Mouse (Mus musculus) regulatory T cell (primary cell): ENCODE data around the gene Mme.

Experiments used
- in situ Hi-C: fragments of 300-600 bp; cut with MboI, MseI; formaldehyde crosslinking; loops from one replicate; pipeline ENCODE4 v1.15.1; 2025; ENCODE audit warnings: high pct_unique_total_duplicates

The Mme gene

DNA sequence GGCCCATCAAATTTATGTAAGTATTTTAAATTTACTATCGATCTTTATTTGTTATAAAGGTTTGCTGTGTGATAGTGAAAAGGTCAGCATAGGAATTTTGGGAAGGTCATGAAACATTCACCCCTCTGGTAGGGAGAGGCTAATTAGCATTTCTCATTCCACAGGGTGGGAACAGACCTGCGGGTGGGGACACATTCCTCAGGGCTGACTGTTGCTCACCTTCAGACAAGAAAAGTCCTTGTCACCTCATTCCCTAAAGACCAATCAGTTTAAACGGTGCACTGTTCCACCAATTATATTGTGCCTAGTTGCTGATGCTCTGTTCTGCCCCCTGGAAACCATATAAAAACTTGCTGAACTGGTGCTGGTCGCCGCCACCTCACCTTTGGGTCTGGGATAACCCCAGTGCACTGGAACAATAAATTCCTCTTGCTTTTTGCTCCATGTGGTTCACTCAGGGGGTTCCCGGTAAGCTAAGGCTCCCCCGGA, at the start of gene Mme:
TSS of gene Mme (plus strand) at position 439 of the 489 bp plus-strand sequence.
- in situ Hi-C loops: no loop called here

DNA sequence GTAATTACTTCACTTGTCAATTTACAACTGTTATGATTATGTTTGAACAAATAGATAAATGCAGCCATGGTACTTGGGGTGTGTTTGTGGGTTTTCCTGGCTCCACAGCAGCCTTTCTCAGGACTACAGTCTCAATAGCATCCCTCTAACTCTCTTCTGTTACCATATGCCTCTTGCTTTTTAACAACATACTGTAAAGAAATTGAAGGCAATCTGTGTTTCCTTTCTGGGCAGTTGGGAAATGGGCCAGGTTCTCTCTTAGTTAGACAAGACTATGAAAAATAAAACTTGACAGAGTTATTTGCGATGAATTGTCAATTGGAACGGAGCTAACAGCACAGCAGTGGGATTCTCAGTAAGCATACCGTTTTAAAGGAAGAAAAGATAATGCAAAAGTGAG, 44.8 kb upstream of the Mme start:
- in situ Hi-C loops: no loop called here

DNA sequence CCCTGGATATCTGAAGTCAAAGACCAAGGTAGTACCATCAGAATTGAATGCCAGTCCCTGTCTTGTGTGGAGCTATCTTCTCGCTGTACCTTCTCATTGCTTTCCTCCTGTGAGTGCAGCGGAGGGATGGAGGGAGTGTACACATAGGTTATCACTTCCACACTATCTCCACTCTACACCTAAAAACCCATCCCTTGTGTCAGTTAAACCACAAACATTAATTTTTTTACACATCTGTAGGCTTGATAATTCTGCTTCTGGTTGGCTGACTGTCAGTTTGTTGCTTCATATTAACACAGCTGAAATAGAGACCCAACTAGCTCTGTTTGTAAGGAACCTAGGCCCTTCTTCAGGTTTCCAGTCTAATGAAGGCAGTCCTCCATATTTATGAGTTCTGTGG, 43.3 kb upstream of the Mme start:
- in situ Hi-C loops: no loop called here

DNA sequence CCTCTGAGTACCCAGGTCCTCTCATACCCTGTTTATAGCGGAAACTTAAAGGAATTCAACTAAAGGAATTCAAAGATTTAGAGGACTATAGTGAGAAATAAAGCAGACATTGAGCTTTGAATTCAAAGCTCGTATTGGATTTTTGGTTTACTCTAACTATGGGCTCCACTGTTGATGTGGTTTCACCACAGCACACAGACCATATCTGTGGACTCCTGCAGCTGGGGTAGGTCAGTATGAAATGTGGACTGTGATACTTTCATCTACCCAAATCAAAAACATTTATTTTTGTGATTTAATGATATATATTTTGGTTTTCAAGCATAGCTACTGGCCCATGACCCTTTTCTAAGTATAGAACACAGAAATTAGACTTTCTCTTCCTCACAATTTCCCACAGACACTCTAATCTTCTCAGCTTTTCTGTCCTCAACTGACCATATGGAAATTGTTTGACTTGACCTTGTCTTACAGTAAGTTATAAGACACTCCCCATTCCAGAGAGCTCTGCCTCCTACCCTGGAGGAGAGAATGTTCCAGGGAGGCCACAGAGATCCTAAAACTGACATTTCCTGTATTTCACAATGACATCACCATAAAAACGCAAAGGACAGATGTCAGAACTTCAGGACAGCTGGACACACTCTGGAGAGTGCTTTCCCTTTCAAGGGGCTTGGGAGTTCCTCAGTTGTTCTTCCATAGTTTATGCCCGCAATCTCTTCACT, 19.3 kb upstream of the Mme start:
- in situ Hi-C loops: no loop called here

DNA sequence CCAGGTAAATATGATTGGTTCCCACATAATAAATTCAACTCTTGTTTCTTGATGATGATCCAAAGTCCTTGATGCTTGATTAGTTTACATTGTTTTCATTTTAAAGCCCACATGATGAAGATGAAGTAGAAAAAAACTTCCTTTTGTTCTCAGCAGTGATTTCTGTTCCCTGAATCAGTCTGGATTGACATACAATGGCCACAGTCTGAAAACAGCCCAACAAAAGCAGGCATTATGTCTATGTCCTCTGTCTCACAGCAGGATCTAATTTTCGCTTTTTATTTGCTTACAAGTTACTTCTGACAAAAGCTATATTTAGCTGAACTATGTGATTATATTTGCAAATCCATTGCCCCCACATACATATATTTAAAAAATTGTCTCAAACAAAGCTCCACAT, 17.7 kb upstream of the Mme start:
- in situ Hi-C loops: no loop called here

DNA sequence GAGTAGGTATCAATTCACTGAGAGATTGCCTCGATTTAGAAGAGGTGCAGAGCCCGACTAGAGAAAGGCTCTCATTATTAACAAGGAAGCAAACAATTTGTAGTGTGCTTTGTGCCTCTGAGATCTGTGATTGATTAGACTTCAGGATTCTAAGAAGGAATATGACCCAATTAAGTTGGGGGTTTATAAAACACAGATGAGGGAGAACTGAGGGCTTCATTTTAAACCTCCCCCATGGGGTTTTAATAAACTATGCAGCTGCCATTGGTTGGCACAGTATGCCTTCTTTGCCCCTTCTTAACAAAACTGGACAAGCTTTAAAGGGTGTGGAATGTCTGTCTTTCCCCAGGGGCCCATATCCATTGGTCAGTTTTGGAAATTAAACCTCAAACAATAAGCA, 5.4 kb upstream of the Mme start:
- in situ Hi-C loops: no loop called here

DNA sequence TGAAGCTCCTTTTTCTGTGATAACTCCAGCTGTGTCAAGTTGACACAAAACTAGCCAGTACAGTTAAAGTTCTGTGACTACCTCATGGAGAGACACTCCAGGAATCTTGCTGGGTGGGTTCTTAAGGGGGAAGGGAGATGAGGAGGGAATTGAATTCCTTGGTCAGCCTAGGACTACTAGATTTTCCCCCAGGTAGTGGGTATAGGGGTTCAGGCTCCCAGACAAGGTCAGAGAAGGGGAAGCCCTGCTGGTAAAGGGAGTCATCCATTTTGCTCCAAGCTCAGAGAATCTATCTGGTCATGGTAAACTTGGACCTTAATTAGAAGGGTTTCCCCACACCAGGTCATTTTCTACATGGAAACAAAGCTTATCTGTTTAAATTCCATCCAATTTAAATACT, 2.4 kb downstream of the Mme start:
- in situ Hi-C loops: no loop called here

DNA sequence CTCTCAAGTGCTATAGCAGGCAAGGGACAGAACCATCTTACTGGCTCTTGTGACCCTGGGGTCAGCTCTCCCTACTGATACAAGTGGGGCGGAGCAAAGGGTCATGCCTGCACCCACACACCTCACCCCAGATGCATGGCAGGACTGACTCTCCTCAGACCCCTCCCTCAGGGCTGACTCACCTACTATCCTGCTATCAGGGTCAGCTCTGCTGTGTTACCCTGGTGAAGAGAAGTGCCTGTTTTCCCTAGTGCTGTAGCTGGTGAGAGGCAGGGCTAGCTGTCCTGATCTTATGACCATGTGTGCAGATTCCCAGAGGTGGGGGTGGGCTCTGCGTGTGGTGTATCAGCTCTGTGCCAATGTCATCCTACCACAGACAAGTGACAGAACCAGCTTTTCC, 30.8 kb downstream of the Mme start:
- in situ Hi-C loops: no loop called here

DNA sequence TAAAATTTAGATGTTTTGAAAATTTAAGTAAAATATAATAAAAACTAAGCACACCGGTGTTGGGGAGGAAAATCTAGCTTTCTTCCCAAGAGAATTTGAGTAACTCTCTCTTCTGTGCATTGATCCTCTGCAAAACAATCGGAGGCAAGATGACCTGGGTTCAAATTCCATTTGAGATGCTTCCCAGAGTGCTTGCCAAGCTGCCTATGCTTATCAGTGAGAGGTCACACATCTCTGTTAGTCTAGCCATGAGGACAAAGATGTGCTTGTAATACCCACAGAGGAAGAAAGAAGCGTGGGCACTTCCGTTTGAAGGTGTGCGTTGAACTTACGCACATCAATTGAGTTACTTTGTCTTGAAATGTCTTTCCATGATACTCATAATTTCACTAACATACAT, 53.0 kb downstream of the Mme start:
- in situ Hi-C loops: no loop called here

DNA sequence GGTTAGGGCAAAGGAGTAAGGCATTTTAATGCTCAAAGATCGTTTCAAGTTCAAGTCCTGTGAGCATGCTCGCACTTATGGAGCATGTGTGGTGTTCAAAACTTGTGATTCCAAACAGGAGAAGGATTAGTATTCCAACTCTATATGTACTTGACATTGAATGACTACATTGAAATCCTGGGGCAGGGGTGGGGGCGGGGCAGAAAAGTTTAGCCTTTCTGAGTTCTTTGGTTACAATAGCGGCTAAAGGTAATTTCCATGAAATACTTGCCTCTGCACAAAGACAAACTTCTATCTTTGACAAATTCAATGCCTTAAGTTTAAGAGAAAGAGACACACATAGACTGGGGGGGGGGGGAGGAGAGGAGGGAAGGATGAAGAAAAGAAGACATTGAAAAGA, 53.5 kb downstream of the Mme start:
- in situ Hi-C loops: no loop called here

DNA sequence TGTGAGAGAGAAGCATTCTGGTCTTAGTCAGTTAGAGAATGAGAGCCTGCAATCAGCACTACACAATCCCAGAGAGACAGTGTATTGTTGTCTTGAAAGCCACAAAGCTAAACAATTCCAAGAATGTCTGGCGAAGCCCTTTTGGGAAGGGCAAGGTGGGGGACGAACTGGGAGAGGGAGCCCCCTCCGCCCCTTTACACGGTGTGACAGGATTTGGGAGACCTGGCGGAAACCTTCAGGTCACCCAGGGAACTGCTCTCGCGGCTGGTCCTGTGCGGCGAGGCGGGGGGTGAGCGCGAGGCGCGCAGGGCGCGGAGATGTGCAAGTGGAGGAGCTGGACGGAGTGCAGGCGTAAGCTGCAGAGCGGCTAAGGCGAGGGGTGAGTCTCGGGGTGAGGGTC, 53.9 kb downstream of the Mme start:
- in situ Hi-C loops: no loop called here

DNA sequence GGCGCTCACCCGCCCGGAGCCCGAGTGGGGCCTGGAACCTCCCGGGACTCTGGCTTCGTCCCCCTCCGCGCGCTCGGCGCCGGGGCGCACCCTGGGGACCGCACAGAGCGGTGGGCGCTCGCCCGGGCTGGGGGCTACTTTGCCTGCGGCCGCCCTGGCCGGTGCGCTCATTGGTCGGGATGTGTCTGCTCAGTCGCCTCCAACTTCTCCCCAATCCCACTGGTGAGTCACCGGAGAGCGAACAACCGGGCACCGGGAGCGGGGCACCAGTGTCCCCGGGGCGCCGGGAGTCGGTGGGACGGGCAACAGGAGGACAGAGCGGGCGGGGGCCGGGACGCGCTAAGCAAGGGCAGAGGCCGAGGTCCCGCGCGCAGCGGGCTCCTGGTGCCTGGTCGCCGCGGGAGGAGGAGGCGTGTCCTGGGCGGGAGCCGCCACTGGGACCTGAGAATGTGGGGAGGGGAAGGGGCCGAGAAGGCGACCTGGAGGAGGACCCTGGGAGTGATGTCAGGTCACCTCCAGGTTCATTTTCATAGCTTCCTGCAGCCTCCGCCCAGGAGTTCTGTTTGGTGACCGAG, 54.4 kb downstream of the Mme start:
- in situ Hi-C loops: no loop called here

DNA sequence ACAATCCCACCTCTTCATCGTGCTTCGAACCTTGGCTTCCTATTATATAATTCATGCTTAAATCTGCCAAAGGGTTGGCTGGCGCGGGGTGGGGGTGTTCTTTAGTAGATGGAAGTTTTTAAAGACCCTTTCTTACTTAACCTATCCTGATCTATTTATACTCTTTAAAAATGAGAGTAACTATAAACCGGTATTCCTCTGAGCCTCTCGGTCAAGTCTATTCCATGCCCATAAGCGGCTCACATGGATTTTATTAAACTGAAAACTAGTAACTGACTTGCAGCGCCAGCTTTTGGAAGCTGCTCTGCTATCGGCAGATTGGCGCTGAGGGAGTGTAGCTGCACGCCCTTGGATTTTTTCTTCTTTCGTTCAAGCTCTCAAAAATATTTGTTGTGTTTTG, 55.1 kb downstream of the Mme start:
- in situ Hi-C loops: no loop called here

DNA sequence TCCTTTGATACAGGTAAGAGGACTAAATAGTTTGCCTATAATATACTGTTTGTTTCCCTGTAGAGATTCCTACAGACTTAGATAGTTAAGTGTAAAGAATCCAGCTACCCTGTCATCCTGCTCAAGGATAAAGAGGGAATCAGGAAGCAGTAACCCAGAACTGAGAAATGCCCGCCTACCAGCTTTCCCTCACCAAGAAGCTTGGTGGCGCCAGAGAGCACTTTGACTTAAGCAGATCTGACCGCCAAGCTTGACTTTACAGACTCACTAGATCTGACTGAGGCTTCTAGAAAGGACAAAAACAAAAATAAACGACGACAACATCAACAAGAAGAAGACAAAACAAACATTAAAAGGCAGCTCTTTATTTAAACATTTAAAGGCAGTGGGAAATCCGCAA, 56.5 kb downstream of the Mme start:
- in situ Hi-C loops: no loop called here

DNA sequence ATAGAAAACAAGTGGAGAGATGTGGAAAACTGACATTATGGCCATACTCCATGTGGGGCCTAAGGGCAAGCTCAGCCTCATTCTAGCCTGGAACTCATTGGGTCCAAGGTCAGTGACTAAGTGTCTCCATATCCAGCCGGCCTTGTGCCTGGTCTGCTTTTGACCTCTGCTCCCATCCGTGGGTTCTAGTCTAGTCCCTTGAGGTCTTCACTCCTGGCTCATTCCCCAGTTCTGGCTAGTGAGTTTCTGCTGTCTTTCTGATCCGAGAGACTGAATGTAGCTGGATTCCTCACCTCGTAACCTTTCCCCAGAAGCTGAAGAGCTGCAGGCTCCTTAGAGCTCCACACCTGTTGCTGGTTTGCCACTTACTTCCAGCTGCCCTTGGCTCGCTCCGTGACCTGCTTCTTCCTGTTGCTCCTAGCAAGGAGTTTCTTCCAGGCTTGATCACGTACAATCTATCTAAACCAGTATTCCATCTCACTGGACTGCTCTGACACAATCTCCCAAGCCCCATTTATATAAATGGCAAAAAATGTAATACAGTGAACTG, 73.9 kb downstream of the Mme start:
- in situ Hi-C loops: no loop called here

DNA sequence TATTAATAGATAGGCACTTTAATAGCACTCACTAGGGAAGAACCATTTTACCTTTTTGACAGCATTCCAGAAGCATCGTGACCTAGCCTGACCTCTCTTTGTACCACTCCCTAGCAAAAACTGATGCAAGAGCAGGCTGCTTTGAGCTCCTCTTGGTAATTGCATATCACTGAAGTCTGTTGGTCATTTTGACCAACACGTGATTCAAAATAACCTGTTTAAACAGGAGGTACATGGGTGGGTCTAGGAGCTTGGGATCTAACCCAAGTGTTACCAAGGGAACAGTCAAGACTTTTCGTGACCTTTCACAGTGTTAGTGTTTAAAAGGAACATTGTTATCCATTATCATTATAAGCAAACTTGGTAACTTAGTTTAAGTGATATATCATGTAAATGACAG, 76.2 kb downstream of the Mme start:
- in situ Hi-C loops: no loop called here

DNA sequence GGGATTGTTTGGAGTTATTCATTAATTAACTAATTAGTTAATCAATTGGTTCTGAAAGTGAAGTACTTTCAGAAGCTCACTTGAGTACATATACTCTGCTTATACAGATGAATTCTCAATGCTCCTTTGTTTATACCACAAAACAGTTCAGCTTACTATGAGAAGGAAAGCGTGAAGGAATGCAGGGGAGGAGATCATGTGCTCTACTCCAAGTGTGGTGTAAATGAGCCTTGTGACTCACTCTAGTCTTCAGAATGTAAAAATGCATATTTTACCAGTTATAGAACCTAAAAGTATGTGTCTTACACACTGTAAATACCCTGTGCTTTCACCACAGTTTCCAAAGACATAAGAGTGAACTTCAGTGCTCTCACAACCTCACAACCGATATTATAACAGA, 84.3 kb downstream of the Mme start:
- in situ Hi-C loops: no loop called here

DNA sequence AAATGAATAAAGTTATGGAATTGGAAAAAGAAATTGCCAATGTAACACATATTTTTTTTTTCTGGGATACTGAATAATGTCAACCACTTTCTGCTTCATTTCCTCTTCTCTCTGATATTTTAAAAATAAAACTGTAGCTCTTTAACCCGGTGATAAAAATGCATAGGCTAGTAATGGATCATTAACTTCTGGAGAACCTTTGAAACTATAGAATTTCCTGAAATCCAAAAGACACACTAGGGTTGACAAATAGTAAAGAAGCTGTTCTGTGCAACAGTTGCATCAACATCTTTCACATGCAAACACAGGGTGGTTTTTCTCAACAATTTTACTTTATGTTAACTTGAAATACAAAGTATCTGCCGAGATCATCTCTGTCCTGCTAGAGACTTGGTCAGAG, 98.8 kb downstream of the Mme start:
- in situ Hi-C loops: no loop called here

DNA sequence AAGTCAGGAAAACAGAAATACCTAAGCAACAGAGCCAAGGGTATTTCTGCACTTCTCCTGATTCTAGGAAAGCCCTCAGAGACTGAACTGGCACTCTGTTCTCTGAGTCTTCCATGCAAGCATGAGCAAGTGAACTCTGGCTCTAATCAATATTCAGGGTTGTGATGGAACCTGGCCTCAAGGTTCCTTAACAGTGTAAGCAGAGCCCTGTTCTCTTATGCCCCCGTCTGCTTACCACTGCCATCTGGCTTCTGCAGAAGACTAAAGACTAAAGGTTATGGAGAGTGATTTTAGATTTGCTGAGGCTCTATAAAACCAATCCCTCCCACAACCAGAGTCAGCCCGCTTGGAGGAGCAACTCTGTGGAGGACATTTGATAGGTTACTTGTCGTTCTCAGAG, 99.2 kb downstream of the Mme start:
- in situ Hi-C loops: no loop called here

DNA sequence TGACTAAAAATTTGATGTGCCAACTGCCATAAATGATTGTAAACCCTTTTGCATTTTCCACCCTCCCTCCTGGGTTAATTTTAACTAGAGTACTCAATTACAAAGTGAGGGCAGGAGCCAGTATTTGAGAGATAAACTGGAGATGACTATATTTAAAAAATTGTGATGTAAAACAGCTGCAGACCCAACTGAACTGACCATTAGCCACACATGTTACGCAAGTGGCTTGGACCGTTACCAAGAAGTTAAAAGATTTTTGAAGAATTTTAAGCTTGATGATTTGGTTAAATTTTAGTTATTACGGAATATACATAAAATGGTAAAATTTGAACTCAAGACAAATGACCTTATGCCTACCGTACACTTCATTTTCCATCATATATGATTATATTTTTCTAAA, 100.1 kb downstream of the Mme start:
- in situ Hi-C loops: no loop called here

DNA sequence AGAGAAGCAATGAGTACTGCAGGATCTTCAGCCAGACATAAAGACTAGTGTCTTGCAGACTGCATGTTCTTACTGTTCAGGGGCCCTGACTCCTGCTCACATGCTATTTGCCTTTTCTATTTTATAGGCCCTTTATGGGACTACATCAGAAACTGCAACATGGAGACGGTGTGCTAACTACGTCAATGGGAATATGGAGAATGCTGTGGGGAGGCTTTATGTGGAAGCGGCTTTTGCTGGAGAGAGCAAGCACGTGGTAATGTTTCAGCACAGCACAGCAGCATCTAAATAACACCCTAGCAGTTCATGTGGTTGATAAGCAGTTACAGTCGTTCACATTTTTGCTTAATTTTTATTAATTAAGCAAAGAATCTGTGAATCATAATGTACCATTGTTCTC, 103.7 kb downstream of the Mme start:
- in situ Hi-C loops: no loop called here

DNA sequence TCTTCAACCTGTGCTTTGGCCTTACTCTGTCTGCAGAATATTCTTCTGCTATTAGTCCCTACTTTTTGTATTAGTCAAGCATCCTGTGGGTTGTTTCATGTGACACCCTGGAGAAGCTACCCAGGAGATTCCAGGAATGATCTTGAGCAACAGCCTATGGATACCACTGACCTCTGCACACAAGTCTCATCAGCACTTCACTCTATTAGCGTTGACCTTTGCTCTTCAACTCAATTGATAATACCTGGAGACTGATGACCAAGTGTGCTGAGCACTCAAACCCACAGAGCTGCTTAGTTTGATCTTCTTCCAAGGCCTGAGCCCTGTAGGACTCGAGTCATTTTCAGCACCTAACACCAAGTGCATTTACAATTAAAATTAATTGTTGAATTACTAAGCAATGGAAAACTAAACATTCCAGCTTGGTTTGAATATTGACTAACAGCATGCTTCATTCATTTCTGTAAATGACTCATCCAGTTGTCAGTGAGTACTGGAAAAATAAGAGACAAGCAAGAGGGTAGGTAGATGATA, 107.6 kb downstream of the Mme start:
- in situ Hi-C loops: no loop called here

DNA sequence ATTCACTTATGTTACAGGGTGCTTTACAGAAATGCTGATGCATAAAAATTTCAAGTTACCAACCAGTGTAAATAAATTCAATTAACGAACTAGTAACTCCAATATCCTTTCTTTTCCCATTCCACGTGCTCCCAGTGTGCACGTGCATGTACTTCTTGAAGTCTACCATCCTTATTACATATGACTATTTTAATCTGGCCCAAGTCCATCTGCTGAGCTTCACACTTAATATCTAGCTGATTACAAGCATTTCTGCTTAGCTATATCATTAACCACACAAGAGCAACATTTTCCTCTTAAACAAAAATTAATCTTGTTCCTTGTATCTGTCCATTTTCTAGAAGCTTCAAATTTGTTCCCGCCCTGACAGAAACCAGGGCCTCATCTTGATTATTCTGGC, 108.9 kb downstream of the Mme start:
- in situ Hi-C loops: no loop called here
